Mouse (Mus musculus) layer of hippocampus, adult 9-10 months (tissue): ENCODE data around the gene Abhd6.
"Not testable (repeated sequence)": the region's sequence is repeated elsewhere in the genome, so short reads cannot be mapped to it uniquely, and the experiment has no call there.

ENCODE experiments used
- DNase-seq: peaks from one replicate; pipeline ENCODE4 v3.0.0; 2022; ENCODE audit warnings: low spot score

Abhd6 gene

GRCm38 (mm10) chr14:7999030-7999429 lies 3.7 kb upstream of the Abhd6 start:
- DNase-seq, result no peak

- DNase-seq, result no peak
Measured at GRCm38 (mm10) chr14:7999435-7999834, 3.3 kb upstream of the Abhd6 start.

GRCm38 (mm10) chr14:8000247-8000646 lies 2.5 kb upstream of the Abhd6 start:
- DNase-seq, result no peak

GRCm38 (mm10) chr14:8000831-8001685 lies 1.6 kb upstream of the Abhd6 start:
- no peak for DNase-seq

- DNase-seq, result no peak
Measured at GRCm38 (mm10) chr14:8003093-8003670, 480 bp downstream of the Abhd6 start.

GRCm38 (mm10) chr14:8003727-8004670 lies 1.3 kb downstream of the Abhd6 start:
- no peak for DNase-seq

GRCm38 (mm10) chr14:8006061-8006460 lies 3.4 kb downstream of the Abhd6 start:
- not testable (repeated sequence) for DNase-seq

- DNase-seq, result no peak
Measured at GRCm38 (mm10) chr14:8007084-8007483, 4.4 kb downstream of the Abhd6 start.

- no peak for DNase-seq
Measured at GRCm38 (mm10) chr14:8007486-8007885, 4.8 kb downstream of the Abhd6 start.

GRCm38 (mm10) chr14:8007923-8008322 lies 5.2 kb downstream of the Abhd6 start:
- no peak for DNase-seq

GRCm38 (mm10) chr14:8011297-8011696 lies 8.6 kb downstream of the Abhd6 start:
- DNase-seq, result no peak

GRCm38 (mm10) chr14:8011938-8012337 lies 9.2 kb downstream of the Abhd6 start:
- no peak for DNase-seq

GRCm38 (mm10) chr14:8015756-8016155 lies 13.1 kb downstream of the Abhd6 start:
- no peak for DNase-seq

GRCm38 (mm10) chr14:8016276-8016675 lies 13.6 kb downstream of the Abhd6 start:
- DNase-seq, result no peak

GRCm38 (mm10) chr14:8016951-8017350 lies 14.2 kb downstream of the Abhd6 start:
- no peak for DNase-seq

GRCm38 (mm10) chr14:8020011-8020410 lies 17.3 kb downstream of the Abhd6 start:
- no peak for DNase-seq

- DNase-seq, result no peak
Measured at GRCm38 (mm10) chr14:8020546-8020945, 17.8 kb downstream of the Abhd6 start.

- no peak for DNase-seq
Measured at GRCm38 (mm10) chr14:8024469-8024868, 21.8 kb downstream of the Abhd6 start.

- no peak for DNase-seq
Measured at GRCm38 (mm10) chr14:8024936-8025335, 22.2 kb downstream of the Abhd6 start.

- no peak for DNase-seq
Measured at GRCm38 (mm10) chr14:8026769-8027531, 24.2 kb downstream of the Abhd6 start.

GRCm38 (mm10) chr14:8028086-8028485 lies 25.4 kb downstream of the Abhd6 start:
- no peak for DNase-seq

GRCm38 (mm10) chr14:8029752-8030151 lies 27.1 kb downstream of the Abhd6 start:
- DNase-seq, result no peak
